Mouse (Mus musculus) stomach, adult 2 months (tissue): ENCODE measurements around the gene Dlx2. TPM values are rescaled to one million over a fixed set of nuclear protein-coding genes. Genes with fewer than 3 reads are reported as not detected.

ENCODE experiments used
- polyA plus RNA-seq: library from polyadenylated mRNA; depleted of rRNA; stranded (reverse); fragments of >200 nt; gene quantifications from 2 replicates; pipeline ENCODE4 v1.2.3, GENCODE M21; 2012; rRNA removed

The Dlx2 gene
- polyA plus RNA-seq: 0.27 and 0.29 TPM in 2 replicates

DNA sequence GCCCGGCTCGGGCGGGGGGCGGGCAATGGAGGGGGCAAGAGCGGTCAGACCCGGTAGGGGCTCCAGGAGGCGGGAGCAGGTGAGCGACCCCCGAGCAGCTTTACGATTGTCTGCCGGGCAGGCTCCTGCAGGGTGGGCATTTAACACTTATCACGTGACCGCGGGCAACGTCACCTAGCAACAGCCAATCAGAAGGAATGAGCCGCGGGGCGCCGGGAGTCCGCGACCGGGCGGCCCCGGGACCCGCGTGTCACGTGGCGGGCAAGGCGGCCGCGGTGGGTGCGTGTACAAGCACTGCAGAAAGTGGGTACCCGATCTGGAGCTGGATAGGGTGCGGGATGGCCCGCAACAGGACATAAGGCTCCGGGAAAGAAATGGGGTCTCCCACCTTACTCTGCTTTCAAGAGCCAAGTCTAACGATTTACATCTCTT lies at the start of gene Dlx2:
TSS of gene Dlx2 (minus strand) at position 115 of the 432 bp plus-strand sequence.

DNA sequence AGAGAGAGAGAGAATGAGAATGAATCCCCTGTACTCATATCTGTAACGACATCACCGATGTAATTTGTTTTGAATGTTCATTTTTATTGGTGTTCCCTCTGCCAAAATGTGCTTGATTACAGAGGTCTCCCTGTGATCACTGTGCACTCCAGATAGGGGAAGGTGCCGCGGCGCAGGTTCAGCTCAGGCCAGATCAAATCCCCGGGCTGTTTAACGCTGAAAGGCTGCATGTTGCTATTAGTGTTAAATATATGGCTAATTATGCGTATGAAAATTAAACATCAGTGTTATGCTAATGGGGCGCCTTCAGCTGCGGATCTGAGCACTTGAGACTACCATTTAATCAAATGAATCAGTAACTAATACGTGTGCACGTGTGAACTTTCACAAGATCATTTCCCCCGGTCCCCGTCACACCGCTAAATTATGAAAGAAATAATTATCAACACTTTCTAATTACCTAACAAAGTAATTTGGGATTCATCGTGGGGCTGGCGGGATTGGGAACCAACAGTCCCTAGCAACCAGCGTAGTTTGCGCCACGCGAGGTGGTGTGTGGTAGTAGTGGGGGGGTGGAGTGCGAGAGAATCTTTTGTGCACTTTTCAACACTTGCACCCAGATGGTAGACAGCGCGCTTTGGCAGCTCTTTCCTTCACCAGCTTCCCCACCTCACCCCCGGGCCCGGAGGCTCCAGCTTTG lies 18.4 kb downstream of the Dlx2 start, which contains the start of gene Dlx1:
TSS of gene Dlx1 (plus strand) at position 100 of the 700 bp plus-strand sequence.

Other genes with a start within 250 kb of the Dlx2 start
- 19.4 and 21.1 TPM in 2 replicates for gene Slc25a12, start 179.0 kb downstream of the Dlx2 start, polyA plus RNA-seq
- 0.25 and 0.36 TPM in 2 replicates for gene Hat1, start 157.8 kb downstream of the Dlx2 start, polyA plus RNA-seq
- 1.8 and 3.8 TPM in 2 replicates for gene Metap1d, start 93.5 kb downstream of the Dlx2 start, polyA plus RNA-seq
- 0.27 and 1.1 TPM in 2 replicates for gene Dlx1, start 18.6 kb downstream of the Dlx2 start, polyA plus RNA-seq
- 14.4 and 20.9 TPM in 2 replicates for gene Itga6, start 198.9 kb upstream of the Dlx2 start, polyA plus RNA-seq